Mouse (Mus musculus): ENCODE measurements around the gene Dcaf1.

DNA sequence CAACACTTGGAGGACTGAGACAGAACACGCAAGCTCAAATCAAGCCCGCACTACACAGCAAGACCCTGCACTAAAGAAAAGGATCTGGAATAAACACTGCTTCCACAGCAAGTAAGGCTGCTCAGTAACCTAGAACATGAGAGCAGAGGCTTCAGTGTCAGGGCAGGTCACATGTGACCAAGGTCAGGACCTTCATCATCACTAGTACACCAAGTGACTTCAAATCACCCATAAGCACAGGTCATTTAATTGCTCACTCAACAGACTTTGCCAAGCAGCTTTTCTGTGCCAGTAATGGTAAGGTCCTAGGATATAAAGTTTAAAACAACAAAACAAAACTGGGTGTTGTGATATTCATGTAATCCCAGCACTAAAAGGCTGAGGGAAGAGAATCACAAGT lies 38.1 kb upstream of the Dcaf1 start:
- TF ChIP-seq MXI1 (IDR thresholded peaks at IDR 0.05; ENCODE audit: low read depth, low read length), result no peak
- TF ChIP-seq CTCF (IDR thresholded peaks at IDR 0.05 in 2 of 3, conservative IDR thresholded peaks at IDR 0.05 in 1 of 3; ENCODE audit: control insufficient read depth in 1 of 3, insufficient read depth in 1 of 3, low read depth in 2 of 3, low read length in 3 of 3, poor library complexity in 1 of 3, severe bottlenecking in 1 of 3), result no peak
- no peak for TF ChIP-seq POLR2A (IDR thresholded peaks at IDR 0.05; ENCODE audit: control insufficient read depth in 1 of 2, insufficient read depth in 1 of 2, low read depth in 1 of 2, low read length in 2 of 2, poor library complexity in 1 of 2)
- TF ChIP-seq GABPA (IDR thresholded peaks at IDR 0.05; ENCODE audit: low read depth, low read length), result no peak
- no peak for TF ChIP-seq ZC3H11A (IDR thresholded peaks at IDR 0.05; ENCODE audit: low read depth, low read length)
- TF ChIP-seq EP300 (IDR thresholded peaks at IDR 0.05; ENCODE audit: low read depth in 1 of 2, low read length in 2 of 2), result no peak
- TF ChIP-seq GATA1 (IDR thresholded peaks at IDR 0.05; ENCODE audit: low read depth, low read length), result no peak
- TF ChIP-seq MAZ (IDR thresholded peaks at IDR 0.05; ENCODE audit: low read depth, low read length), result no peak
- TF ChIP-seq MEF2A (IDR thresholded peaks at IDR 0.05; ENCODE audit: extremely low read depth, insufficient replicate concordance, low read depth, low read length, poor library complexity, severe bottlenecking), result no peak
- no peak for TF ChIP-seq ZMIZ1 (IDR thresholded peaks at IDR 0.05; ENCODE audit: low read depth, low read length)
- TF ChIP-seq RAD21 (IDR thresholded peaks at IDR 0.05; ENCODE audit: low read depth, low read length), result no peak
- TF ChIP-seq E2F4 (IDR thresholded peaks at IDR 0.05; ENCODE audit: borderline replicate concordance, low read depth, low read length), result no peak
- TF ChIP-seq SIN3A (IDR thresholded peaks at IDR 0.05; ENCODE audit: low read length), result no peak
- TF ChIP-seq JUND (IDR thresholded peaks at IDR 0.05; ENCODE audit: low read depth, low read length), result no peak

Data from MEL (cell line).